Mouse (Mus musculus) heart, embryonic 14.5 days (tissue): Measurements from ENCODE around the gene Chd9. TPM values are rescaled to one million over a fixed set of nuclear protein-coding genes. Genes with fewer than 3 reads are reported as not detected.

Experiments used
- ATAC-seq: fragments of 200-750 bp; cut with Nextera tagmentation; 2 replicates; pipeline ENCODE4 v1.8.0; 2017; ENCODE audit warnings: low read depth, moderate TSS enrichment; ENCODE audit not compliant: insufficient number of reproducible peaks, insufficient read depth, low FRiP score
- H3K27ac ChIP-seq, 2 experiments: fragments of 200-500 bp in 1 of 2; fragments of 300-500 bp in 1 of 2; sonication (generic) in 1 of 2; replicated peaks in 1 of 2; 2 replicates each; pipeline ENCODE4 v1.5.1; 2012 to 2014; ENCODE audit warnings: low read depth in 2 of 2, low read length in 2 of 2, control low read depth in 1 of 2, mild to moderate bottlenecking in 1 of 2, mixed read lengths in 1 of 2; ENCODE audit not compliant: control insufficient read depth in 1 of 2, insufficient read depth in 1 of 2
- H3K27me3 ChIP-seq: fragments of 300-500 bp; sonication (generic); 2 replicates; pipeline ENCODE4 v1.6.1; 2014; ENCODE audit warnings: mild to moderate bottlenecking, low read length, control low read depth; ENCODE audit not compliant: control insufficient read depth, insufficient read depth
- H3K36me3 ChIP-seq: fragments of 300-500 bp; sonication (generic); 2 replicates; pipeline ENCODE4 v1.6.1; 2014; ENCODE audit warnings: mild to moderate bottlenecking, control low read depth, low read length, mixed read lengths; ENCODE audit not compliant: control insufficient read depth, insufficient read depth
- H3K4me1 ChIP-seq, 2 experiments: fragments of 200-500 bp in 1 of 2; fragments of 300-500 bp in 1 of 2; sonication (generic) in 1 of 2; 2 replicates each; pipeline ENCODE4 v1.6.1; 2012 to 2014; ENCODE audit warnings: low read length in 2 of 2, control low read depth in 1 of 2, mixed read lengths in 1 of 2; ENCODE audit not compliant: control insufficient read depth in 2 of 2, insufficient read depth in 2 of 2
- H3K4me2 ChIP-seq: fragments of 300-500 bp; sonication (generic); 2 replicates; pipeline ENCODE4 v1.6.1; 2014; ENCODE audit warnings: mild to moderate bottlenecking, low read length
- H3K4me3 ChIP-seq, 2 experiments: fragments of 200-500 bp in 1 of 2; fragments of 300-500 bp in 1 of 2; sonication (generic) in 1 of 2; 2 replicates each; pipeline ENCODE4 v1.5.1; 2012 to 2014; ENCODE audit warnings: low read length in 2 of 2, mild to moderate bottlenecking in 2 of 2, control low read depth in 1 of 2, low read depth in 1 of 2, moderate library complexity in 1 of 2; ENCODE audit not compliant: control insufficient read depth in 1 of 2, insufficient read depth in 1 of 2
- H3K9ac ChIP-seq: fragments of 300-500 bp; sonication (generic); 2 replicates; pipeline ENCODE4 v1.6.1; 2014; ENCODE audit warnings: mild to moderate bottlenecking, low read length
- H3K9me3 ChIP-seq: fragments of 300-500 bp; sonication (generic); 2 replicates; pipeline ENCODE4 v1.6.1; 2016; ENCODE audit warnings: low read length, control low read depth; ENCODE audit not compliant: control insufficient read depth
- whole genome bisulfite sequencing: fragments of 180-500 bp; shearing (Covaris S2); extraction: QIAGEN DNeasy Blood & Tissue Kit; methylation state at CpG from one replicate; pipeline ENCODE4 v1.1.7; 2014; 5-methylcytosine and 5-hydroxymethylcytosine counted together
- polyA plus RNA-seq: library from polyadenylated mRNA; unstranded; fragments of >200 nt; fragmentation: Nextera tagmentation; extraction: Ambion mirVana; gene quantifications from 2 replicates; pipeline ENCODE4 v1.2.1, GENCODE M21; 2014

Chd9 gene
- polyA plus RNA-seq, 1 experiment from 2014 or later: 57.0 TPM

- Histone ChIP-seq H3K4me2 (no peak overlapping the region), H3K4me3 (no peak overlapping the region), H3K9me3 (no peaks in the 10 kb centered on the region), H3K9ac (no peak overlapping the region), H3K36me3 (no peaks in the 10 kb centered on the region), H3K4me1 (peaks cover 21 to 35% of the 10 kb centered on the region in 2 experiments), H3K27ac (no peak overlapping the region), H3K27me3 (no peaks in the 10 kb centered on the region)
- no peak for ATAC-seq
- 85% methylated on average over 4 of the region's 4 CpGs for WGBS
These were observed 39.8 kb downstream of the Chd9 start for GRCm38 (mm10) chr8:90867911-90868310.

GRCm38 (mm10) chr8:90868334-90868733 is 40.2 kb downstream of the Chd9 start:
- no peaks in the 10 kb centered on the region for H3K9me3 ChIP-seq
- H3K4me2 ChIP-seq: no peak overlapping the region
- H3K4me3 ChIP-seq: no peak overlapping the region
- ATAC-seq: no peak
- 73% methylated on average over 4 of the region's 4 CpGs for WGBS
- H3K9ac ChIP-seq: no peak overlapping the region
- no peak overlapping the region for H3K27ac ChIP-seq
- no peaks in the 10 kb centered on the region for H3K36me3 ChIP-seq
- H3K27me3 ChIP-seq: no peaks in the 10 kb centered on the region
- H3K4me1 ChIP-seq: peaks cover 21 to 35% of the 10 kb centered on the region in 2 experiments

GRCm38 (mm10) chr8:90869071-90869919 is 41.1 kb downstream of the Chd9 start:
- H3K27me3 ChIP-seq: no peaks in the 10 kb centered on the region
- no peak overlapping the region for H3K4me3 ChIP-seq
- H3K9ac ChIP-seq: no peak overlapping the region
- peak overlapping the region; percentile 27 to 70 for H3K27ac ChIP-seq
- 32% methylated on average over 18 of the region's 18 CpGs for WGBS
- no peaks in the 10 kb centered on the region for H3K9me3 ChIP-seq
- H3K4me2 ChIP-seq: peak overlapping the region; percentile 27
- H3K36me3 ChIP-seq: no peaks in the 10 kb centered on the region
- H3K4me1 ChIP-seq: peaks cover 21 to 35% of the 10 kb centered on the region in 2 experiments
- peak; percentile 69 for ATAC-seq

GRCm38 (mm10) chr8:90869920-90870777 is 42.0 kb downstream of the Chd9 start:
- Histone ChIP-seq H3K36me3 (no peaks in the 10 kb centered on the region), H3K4me2 (peak overlapping the region; percentile 27), H3K27ac (0 out of 4 replicates have a peak overlapping the region, but pooled peaks have one; percentile 2 to 70), H3K4me3 (no peak overlapping the region), H3K9me3 (no peaks in the 10 kb centered on the region), H3K27me3 (no peaks in the 10 kb centered on the region), H3K4me1 (peaks cover 21 to 35% of the 10 kb centered on the region in 2 experiments), H3K9ac (no peak overlapping the region)
- ATAC-seq: peak; percentile 28; the same call in 1 of the 2 replicates
- WGBS: 18% methylated on average over 22 of the region's 22 CpGs

GRCm38 (mm10) chr8:90871375-90872080 is 43.4 kb downstream of the Chd9 start:
- Histone ChIP-seq H3K9ac (no peak overlapping the region), H3K4me1 (peaks cover 22 to 42% of the 10 kb centered on the region in 2 experiments), H3K27ac (no peak overlapping the region), H3K4me2 (no peak overlapping the region), H3K27me3 (no peaks in the 10 kb centered on the region), H3K4me3 (no peak overlapping the region), H3K9me3 (no peaks in the 10 kb centered on the region), H3K36me3 (no peaks in the 10 kb centered on the region)
- ATAC-seq: no peak
- 45% methylated on average over 6 of the region's 6 CpGs for WGBS

GRCm38 (mm10) chr8:90873051-90873450 is 44.9 kb downstream of the Chd9 start:
- no peak for ATAC-seq
- Histone ChIP-seq H3K9me3 (no peaks in the 10 kb centered on the region), H3K27ac (no peak overlapping the region), H3K4me1 (peaks cover 31 to 56% of the 10 kb centered on the region in 2 experiments), H3K27me3 (no peaks in the 10 kb centered on the region), H3K9ac (no peak overlapping the region), H3K4me3 (no peak overlapping the region), H3K4me2 (no peak overlapping the region), H3K36me3 (no peaks in the 10 kb centered on the region)
- 74% methylated on average over 4 of the region's 4 CpGs for WGBS

GRCm38 (mm10) chr8:90876213-90876721 is 48.1 kb downstream of the Chd9 start:
- WGBS: 9% methylated on average over 12 of the region's 12 CpGs
- H3K9me3 ChIP-seq: no peaks in the 10 kb centered on the region
- H3K4me3 ChIP-seq: peak overlapping the region; percentile 42 to 69
- H3K4me2 ChIP-seq: peak overlapping the region; percentile 81
- peak overlapping the region; percentile 66; the same call in 1 of the 2 replicates for H3K9ac ChIP-seq
- H3K27ac ChIP-seq: peak overlapping the region; percentile 79
- H3K27me3 ChIP-seq: no peaks in the 10 kb centered on the region
- H3K36me3 ChIP-seq: no peaks in the 10 kb centered on the region
- no peak for ATAC-seq
- H3K4me1 ChIP-seq: peaks cover 14 to 30% of the 10 kb centered on the region in 2 experiments
